Mouse (Mus musculus) T-cell, adult 2 months (primary cell): ENCODE data around the gene Nup85.

Source experiments
- DNase-seq: peaks from one replicate; pipeline ENCODE4 v3.0.0; 2022; ENCODE audit warnings: low spot score

Nup85 gene

GRCm38 (mm10) chr11:115614346-115615107, 50.3 kb downstream of the Nup85 start:
- no peak for DNase-seq

- DNase-seq, result no peak
Measured at GRCm38 (mm10) chr11:115615108-115615825, 51.0 kb downstream of the Nup85 start.

GRCm38 (mm10) chr11:115615875-115616274, 51.6 kb downstream of the Nup85 start:
- DNase-seq, result no peak

GRCm38 (mm10) chr11:115616371-115616770, 52.1 kb downstream of the Nup85 start:
- no peak for DNase-seq

GRCm38 (mm10) chr11:115616893-115617292, 52.7 kb downstream of the Nup85 start:
- DNase-seq, result no peak

GRCm38 (mm10) chr11:115618001-115618400, 53.8 kb downstream of the Nup85 start:
- no peak for DNase-seq

GRCm38 (mm10) chr11:115618732-115619516, 54.7 kb downstream of the Nup85 start:
- DNase-seq, result no peak

GRCm38 (mm10) chr11:115619949-115620348, 55.7 kb downstream of the Nup85 start:
- DNase-seq, result no peak

- DNase-seq, result no peak
Measured at GRCm38 (mm10) chr11:115623487-115624070, 59.3 kb downstream of the Nup85 start.

- DNase-seq, result no peak
Measured at GRCm38 (mm10) chr11:115625877-115626276, 61.6 kb downstream of the Nup85 start.

- DNase-seq, result no peak
Measured at GRCm38 (mm10) chr11:115626824-115627616, 62.8 kb downstream of the Nup85 start.

- DNase-seq, result peak; percentile 98
Measured at GRCm38 (mm10) chr11:115627705-115628464, 63.7 kb downstream of the Nup85 start, which contains the start of gene Slc25a19. Gene Slc25a19, minus strand, starts transcription at chr11:115628295.

GRCm38 (mm10) chr11:115628465-115629101, 64.3 kb downstream of the Nup85 start:
- DNase-seq, result no peak

- DNase-seq, result no peak
Measured at GRCm38 (mm10) chr11:115629734-115630531, 65.7 kb downstream of the Nup85 start.

- peak; percentile 57 for DNase-seq
Measured at GRCm38 (mm10) chr11:115630532-115631504, 66.6 kb downstream of the Nup85 start.

GRCm38 (mm10) chr11:115631505-115631890, 67.3 kb downstream of the Nup85 start:
- DNase-seq, result no peak

- DNase-seq, result no peak
Measured at GRCm38 (mm10) chr11:115632247-115632646, 68.0 kb downstream of the Nup85 start.

- DNase-seq, result no peak
Measured at GRCm38 (mm10) chr11:115632862-115633261, 68.6 kb downstream of the Nup85 start.
